Mouse (Mus musculus) left cerebral cortex, postnatal 4 days (tissue): ENCODE measurements around the gene Tmem198b. TPM values are rescaled to one million over a fixed set of nuclear protein-coding genes. Genes with fewer than 3 reads are reported as not detected.

Source experiments
- DNase-seq: peaks from one replicate; pipeline ENCODE4 v3.0.0-alpha.2; 2022
- intact Hi-C: fragments of 180-260 bp; cut with DNase I; formaldehyde crosslinking; loops from one replicate; pipeline ENCODE4 v1.15.1; 2025
- total RNA-seq, 2 experiments: library from RNA; stranded (reverse); gene quantifications; 2 replicates each; pipeline ENCODE4 v1.2.3; 2021

Gene Tmem198b
- total RNA-seq, 2 experiments from 2014 or later = 14.1 to 14.2 TPM

DNA sequence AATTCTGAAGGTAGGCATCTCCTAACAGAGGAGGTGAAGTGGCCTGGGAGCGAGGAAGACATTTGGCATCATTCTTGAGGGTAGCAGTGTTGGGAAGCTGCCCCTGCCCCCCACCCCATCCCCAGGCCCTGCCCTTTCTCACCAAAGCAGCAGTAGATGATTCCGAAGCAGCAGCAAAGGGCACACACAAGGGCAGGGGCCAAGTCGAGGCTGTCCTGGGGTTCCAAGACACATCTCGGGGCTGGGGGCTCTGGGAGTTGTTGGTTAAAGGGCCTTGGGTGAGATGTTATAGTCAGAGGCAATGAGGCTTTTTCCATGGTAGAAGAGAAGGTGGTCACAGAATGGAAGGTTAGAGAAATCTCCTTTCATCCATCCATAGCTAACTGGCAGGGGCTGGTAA lies 1.2 kb downstream of the Tmem198b start:
- intact Hi-C loops = no loop called here
- DNase-seq = no peak

DNA sequence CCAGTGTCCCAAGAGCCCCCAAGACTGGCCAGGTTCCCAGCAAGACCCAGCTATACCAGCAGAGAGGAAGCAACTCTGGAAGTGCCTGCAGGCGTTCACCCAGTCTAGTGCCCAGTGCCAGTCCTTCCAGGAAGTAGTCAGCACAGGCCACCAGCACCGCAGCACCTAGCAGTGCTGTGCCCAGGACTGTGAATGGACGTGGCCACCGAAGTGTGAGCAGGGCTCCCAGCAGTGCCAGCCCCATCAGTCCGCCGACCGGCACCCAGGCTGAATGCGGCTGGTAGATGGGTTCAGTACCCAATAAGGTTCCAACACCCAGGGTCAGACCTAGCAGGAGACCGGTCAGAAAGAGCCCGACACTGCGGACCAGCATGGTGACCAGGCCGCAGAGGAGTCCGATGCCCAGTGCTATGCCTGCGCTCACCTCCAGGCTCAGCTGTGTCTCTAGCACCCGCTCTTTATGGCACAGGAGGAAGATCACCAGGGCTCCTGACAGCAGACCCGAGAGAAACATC lies 2.1 kb downstream of the Tmem198b start:
- DNase-seq = no peak
- intact Hi-C loops = no loop called here

DNA sequence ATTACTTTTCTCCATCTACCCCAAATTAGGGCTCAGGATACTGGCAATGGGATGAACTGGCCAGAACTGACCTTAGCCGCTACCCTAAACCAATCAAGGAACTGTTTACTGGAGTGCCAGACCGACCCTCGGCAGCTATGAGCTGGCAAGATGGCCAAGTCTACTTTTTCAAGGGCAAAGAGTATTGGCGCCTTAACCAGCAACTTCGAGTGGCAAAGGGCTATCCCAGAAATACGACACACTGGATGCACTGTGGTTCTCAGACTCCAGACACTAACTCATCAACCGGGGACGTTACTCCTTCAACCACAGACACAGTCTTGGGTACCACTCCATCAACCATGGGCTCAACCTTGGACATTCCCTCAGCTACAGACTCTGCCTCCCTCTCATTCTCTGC lies 5.5 kb downstream of the Tmem198b start:
- intact Hi-C loops = no loop called here
- no peak for DNase-seq

DNA sequence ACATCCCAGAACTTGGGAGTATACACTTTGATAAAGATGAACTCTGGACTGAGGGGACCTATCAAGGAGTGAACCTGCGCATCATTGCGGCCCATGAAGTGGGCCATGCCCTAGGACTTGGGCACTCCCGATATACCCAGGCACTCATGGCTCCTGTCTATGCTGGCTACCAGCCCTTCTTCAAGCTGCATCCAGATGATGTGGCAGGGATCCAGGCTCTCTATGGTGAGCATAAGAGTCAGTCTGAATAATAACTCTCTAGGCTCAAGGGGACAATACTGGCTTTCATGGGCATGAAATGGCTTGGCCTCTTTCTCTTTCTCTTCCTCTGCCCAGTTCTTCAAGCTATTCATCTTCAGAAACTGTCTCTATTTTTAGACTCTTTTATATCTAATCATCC lies 8.6 kb downstream of the Tmem198b start:
- peak; percentile 29 for DNase-seq
- intact Hi-C loops = no loop called here

DNA sequence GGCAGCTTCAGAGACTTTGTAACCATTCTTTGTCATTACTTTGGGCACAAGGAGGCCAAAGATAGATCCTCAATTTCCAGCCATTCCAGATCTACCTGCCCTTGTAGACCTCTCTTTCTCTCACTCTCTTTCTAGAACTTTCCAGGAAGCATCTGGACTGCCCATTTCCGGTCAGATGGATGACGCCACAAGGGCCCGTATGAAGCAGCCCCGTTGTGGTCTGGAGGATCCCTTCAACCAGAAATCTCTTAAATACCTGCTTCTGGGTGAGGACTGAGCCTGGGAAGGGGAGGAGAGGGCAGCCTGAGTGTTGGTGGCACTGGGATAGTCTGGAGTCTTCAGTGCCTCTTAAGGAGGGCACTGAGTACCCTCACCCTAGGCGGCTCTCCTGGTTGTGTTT lies 9.8 kb downstream of the Tmem198b start:
- intact Hi-C loops = no loop called here
- no peak for DNase-seq

DNA sequence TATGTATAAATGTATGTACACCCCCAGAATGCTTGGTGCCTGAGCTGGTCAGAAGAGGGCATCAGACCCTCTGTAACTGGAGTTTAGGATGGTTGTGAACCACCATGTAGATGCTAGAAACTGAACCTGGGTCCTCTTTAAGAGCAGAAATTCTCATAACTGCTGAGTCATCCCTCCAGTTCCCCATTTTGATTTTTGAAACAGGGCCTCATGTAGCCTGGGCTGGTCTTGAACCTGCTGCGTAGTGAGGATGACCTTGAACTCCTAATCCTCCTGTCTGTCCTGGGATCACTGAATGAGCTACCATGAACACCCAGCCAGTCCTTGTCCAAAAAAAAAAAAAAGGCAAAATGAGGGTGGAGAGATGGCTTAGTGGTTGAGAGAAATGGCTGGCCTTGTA lies 10.9 kb downstream of the Tmem198b start:
- intact Hi-C loops = no loop called here
- no peak for DNase-seq

DNA sequence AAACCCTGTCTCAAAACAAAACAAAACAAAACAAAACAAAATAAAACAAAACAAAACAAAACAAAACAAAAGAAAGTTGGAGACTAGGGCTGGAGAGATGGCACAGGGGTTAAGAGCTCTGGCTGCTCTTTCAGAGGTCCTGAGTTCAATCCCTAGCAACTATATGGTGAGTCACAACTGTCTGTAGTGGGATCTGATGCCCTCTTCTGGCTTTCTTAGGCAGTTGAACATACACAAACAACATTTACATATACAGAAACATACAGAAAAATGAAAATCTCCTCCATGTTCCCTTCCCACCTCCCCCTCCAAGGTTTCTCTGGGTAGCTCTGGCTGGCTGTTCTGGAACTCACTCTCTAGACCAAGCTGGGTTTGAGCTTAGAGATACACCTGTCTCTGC lies 12.1 kb downstream of the Tmem198b start:
- DNase-seq = no peak
- intact Hi-C loops = no loop called here

DNA sequence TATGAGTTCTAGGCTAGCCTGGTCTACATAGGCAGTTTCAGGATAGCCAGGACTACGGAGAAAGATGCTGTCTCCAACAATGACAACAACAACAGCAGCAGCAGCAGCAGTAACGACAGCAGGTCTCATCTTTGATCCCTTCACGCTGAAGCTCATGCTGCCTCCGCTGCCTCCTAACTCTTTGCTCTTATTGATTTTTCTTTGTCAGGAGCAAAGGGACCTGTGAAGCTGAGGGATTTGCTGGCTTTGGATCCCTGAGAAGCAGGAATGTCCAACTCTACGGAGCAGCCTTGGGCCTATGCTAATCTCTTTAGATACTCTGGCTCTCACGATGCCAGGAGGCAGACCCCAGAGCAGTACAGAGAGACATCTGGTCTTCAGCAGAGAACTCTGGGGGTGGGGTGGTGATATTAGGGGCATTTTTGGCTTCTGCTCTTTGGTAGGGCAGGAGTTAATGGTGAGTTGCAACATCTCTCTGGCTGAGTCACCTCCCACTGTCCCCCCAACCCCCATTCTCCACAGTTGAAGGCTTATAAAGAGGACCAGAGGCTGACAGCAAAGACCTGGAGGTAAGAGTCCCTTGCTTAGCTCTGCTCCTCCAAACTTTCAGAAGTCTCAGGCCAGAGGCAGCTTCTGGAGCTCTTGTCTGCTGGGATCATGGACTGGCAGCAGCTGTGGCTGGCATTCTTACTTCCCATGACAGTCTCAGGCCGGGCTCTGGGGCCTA lies 13.6 kb downstream of the Tmem198b start, which contains the start of gene Mmp19:
Gene Mmp19, plus strand, starts transcription at position 513 of the 727 bp plus-strand sequence.
- no peak for DNase-seq
- intact Hi-C loops = no loop called here

DNA sequence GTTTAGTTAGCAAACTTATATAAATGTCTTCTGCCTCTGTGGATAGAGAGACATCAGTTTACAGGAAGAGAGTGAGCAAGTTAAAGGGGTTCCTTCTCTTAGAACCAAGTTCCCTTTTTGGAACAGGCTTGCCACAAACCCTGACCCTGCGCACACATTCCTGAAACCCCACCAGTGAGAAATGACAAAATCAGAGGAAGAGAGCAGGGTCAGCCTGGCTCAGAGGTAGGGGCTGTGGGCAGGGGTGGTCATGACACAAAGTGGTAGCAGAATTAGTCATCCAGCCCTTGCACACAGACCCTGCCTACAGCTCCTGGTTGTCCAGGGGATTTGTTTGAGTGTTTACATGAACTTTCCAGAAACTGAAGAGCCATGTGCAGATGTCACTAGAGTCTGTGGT lies 24.0 kb downstream of the Tmem198b start:
- no peak for DNase-seq
- intact Hi-C loops = no loop called here

DNA sequence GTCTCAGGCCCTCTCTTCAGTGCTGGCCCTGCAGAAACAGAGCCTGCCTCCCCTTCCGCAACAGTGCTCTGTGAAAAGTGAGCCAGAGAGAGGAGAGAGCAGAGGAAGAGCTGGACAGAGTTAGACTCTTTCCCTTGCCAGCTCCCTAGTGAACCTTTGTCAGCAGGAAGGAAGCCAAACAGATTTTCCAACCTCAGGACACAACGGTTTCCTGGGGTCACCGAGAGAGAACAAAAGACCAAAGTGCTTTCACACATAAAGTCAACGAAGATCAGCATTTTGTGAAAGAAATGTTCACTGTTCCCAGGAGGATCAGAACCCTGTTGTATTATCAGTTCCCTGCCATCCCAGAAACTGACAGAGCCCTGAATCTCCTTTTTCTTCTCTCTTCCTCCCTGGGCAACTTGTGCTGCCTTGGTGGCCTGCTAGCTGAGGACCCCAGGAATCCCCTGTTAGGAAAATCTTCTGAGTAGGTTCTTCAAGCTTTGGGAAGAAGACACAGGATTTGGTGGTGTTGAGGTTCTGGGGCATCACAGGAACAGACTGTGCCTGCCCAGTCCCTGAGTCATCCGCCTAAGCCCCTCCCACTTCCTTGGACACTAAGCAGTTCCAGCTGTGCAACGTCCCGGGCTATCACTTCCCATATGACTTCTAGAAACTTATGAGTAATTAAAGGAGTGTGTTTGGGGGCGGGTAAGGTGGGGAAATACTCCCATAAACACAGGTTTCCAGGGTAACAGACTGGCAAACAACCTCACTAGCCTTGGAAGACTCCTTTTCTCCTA lies 25.0 kb downstream of the Tmem198b start:
- intact Hi-C loops = no loop called here
- DNase-seq = no peak

DNA sequence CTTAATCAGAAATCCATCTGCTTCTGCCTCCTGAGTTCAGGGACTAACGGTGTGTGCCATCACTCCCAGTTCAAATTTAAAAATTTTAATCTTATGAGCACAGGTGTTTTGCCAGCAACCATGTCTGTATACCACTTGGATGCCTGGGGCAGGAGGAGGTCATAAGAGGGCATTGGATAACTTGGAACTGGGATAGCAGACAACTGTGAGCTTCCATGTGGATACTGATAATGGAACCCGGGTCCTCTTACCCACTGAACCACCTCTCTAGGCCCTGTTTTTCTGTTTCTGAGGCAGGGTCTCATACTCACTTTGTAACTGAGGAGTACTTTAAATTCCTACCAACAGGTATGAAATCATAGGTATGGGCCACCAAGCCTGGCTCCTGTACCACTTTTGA lies 25.7 kb downstream of the Tmem198b start:
- intact Hi-C loops = no loop called here
- DNase-seq = no peak

DNA sequence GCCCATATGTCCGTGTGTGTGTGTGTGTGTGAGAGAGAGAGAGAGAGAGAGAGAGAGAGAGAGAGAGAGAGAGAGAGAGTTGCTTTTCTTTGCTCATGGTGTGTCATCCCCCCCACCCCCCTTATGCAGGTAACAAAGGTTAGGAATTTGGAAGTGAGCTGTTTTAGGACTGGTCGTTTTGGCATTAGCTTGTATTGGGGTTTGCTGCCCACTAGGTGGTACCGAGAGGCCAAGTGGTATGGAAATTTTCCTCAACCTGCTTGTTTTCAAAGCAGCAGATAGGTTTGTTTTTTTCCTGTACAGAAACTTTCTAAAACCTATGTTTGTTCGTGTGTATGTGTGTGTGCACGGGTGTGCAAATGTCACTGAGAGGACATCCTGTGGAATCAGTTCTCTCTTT lies 30.5 kb downstream of the Tmem198b start:
- intact Hi-C loops = no loop called here
- no peak for DNase-seq

DNA sequence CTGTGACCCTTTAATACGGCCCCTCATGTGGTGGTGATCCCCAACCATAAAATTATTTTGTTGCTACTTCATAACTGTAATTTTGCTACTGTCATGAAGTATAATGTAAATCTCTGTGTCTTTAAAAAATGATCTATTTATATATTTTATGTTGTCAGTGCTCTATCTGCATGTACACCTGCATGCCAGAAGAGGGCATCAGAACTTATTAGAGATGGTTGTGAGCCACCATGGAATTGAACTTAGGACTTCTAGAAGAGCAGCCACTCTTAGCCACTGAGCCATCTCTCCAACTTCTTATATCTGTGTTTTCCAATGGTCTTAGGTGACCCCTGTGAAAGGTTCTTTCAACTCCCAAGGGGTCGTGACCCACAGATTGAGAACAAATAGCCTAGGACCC lies 31.3 kb downstream of the Tmem198b start:
- intact Hi-C loops = no loop called here
- no peak for DNase-seq

Other genes starting within 250 kb of the Tmem198b start
- 100 to 1,000 TPM; 111 TPM for gene Pa2g4, start 238.4 kb downstream of the Tmem198b start, total RNA-seq
- under 1 TPM; 0.62 to 0.66 TPM for gene Erbb3, start 214.7 kb downstream of the Tmem198b start, total RNA-seq
- 100 to 1,000 TPM; 595 to 651 TPM for gene Rps26, start 177.6 kb downstream of the Tmem198b start, total RNA-seq
- gene Ikzf4, start 158.4 kb downstream of the Tmem198b start, total RNA-seq = 10 to 100 TPM; 25.0 to 30.7 TPM
- gene Suox, start 130.3 kb downstream of the Tmem198b start, total RNA-seq = 10 to 100 TPM; 10.5 to 11.0 TPM
- 100 to 1,000 TPM; 113 TPM for gene Rab5b, start 108.1 kb downstream of the Tmem198b start, total RNA-seq
- 1 to 10 TPM in 1 of 2 experiments, under 1 TPM in 1; 0.50 to 1.6 TPM for gene Pmel, start 100.2 kb downstream of the Tmem198b start, total RNA-seq
- gene Cdk2, start 99.3 kb downstream of the Tmem198b start, total RNA-seq = 10 to 100 TPM in 1 of 2 experiments, 1 to 10 TPM in 1; 8.1 to 10.0 TPM
- gene Dgka, start 59.5 kb downstream of the Tmem198b start, total RNA-seq = 1 to 10 TPM; 7.5 to 7.7 TPM
- 10 to 100 TPM; 37.5 TPM for gene Pym1, start 56.5 kb downstream of the Tmem198b start, total RNA-seq
- gene Mmp19, start 13.5 kb downstream of the Tmem198b start, total RNA-seq = 1 to 10 TPM in 1 of 2 experiments, under 1 TPM in 1; 0.74 to 1.3 TPM
- gene Dnajc14, start 308 bp downstream of the Tmem198b start, total RNA-seq = 10 to 100 TPM; 59.3 to 63.3 TPM
- 10 to 100 TPM; 50.9 to 53.4 TPM for gene Sarnp, start 13.0 kb upstream of the Tmem198b start, total RNA-seq
- gene Ormdl2, start 17.3 kb upstream of the Tmem198b start, total RNA-seq = 1 to 10 TPM; 4.3 to 5.2 TPM
- 10 to 100 TPM; 18.8 to 20.1 TPM for gene Gdf11, start 87.3 kb upstream of the Tmem198b start, total RNA-seq
- gene Cd63, start 96.6 kb upstream of the Tmem198b start, total RNA-seq = 10 to 100 TPM; 52.7 to 64.3 TPM
- 1 to 10 TPM; 5.4 to 6.1 TPM for gene Rdh5, start 118.5 kb upstream of the Tmem198b start, total RNA-seq
- gene Bloc1s1, start 119.7 kb upstream of the Tmem198b start, total RNA-seq = 10 to 100 TPM; 90.7 to 91.9 TPM
- gene Itga7, start 129.4 kb upstream of the Tmem198b start, total RNA-seq = 1 to 10 TPM; 8.9 to 9.1 TPM
- not detected for gene Mettl7b, start 156.6 kb upstream of the Tmem198b start, total RNA-seq
- gene Olfr9, start 185.1 kb upstream of the Tmem198b start, total RNA-seq = not detected
- gene Olfr763, start 206.4 kb upstream of the Tmem198b start, total RNA-seq = not detected
- not detected for gene Olfr764-ps1, start 235.5 kb upstream of the Tmem198b start, total RNA-seq
- not detected for gene Olfr765, start 245.6 kb upstream of the Tmem198b start, total RNA-seq